Mouse (Mus musculus): ENCODE data around the gene Supt5.

Supt5 gene

GRCm38 (mm10) chr7:28353267-28353666 is 14.7 kb upstream of the Supt5 start:
- DNase-seq (ENCODE audit: low read depth, low spot score) = no peak

- no peak for DNase-seq (ENCODE audit: low read depth, low spot score)
These were observed 13.2 kb upstream of the Supt5 start for GRCm38 (mm10) chr7:28351676-28352191.

GRCm38 (mm10) chr7:28350155-28350883 is 11.8 kb upstream of the Supt5 start, which contains the start of gene Rps16:
TSS of gene Rps16 (plus strand) at chr7:28350652.
- DNase-seq (ENCODE audit: low read depth, low spot score) = peak; percentile 95

- DNase-seq (ENCODE audit: low read depth, low spot score) = no peak
These were observed 10.1 kb upstream of the Supt5 start for GRCm38 (mm10) chr7:28348601-28349000.

- no peak for DNase-seq (ENCODE audit: low read depth, low spot score)
These were observed 9.2 kb upstream of the Supt5 start for GRCm38 (mm10) chr7:28347746-28348145.

- DNase-seq (ENCODE audit: low read depth, low spot score) = peak; percentile 39
These were observed 6.1 kb upstream of the Supt5 start for GRCm38 (mm10) chr7:28344637-28345036.

GRCm38 (mm10) chr7:28341381-28341780 is 2.8 kb upstream of the Supt5 start:
- no peak for DNase-seq (ENCODE audit: low read depth, low spot score)

GRCm38 (mm10) chr7:28339213-28339917 is 819 bp upstream of the Supt5 start:
- DNase-seq (ENCODE audit: low read depth, low spot score) = no peak

GRCm38 (mm10) chr7:28335471-28335870 is 3.1 kb downstream of the Supt5 start:
- no peak for DNase-seq (ENCODE audit: low read depth, low spot score)

GRCm38 (mm10) chr7:28334534-28334933 is 4.0 kb downstream of the Supt5 start:
- no peak for DNase-seq (ENCODE audit: low read depth, low spot score)

GRCm38 (mm10) chr7:28328260-28328659 is 10.3 kb downstream of the Supt5 start:
- DNase-seq (ENCODE audit: low read depth, low spot score) = no peak

- DNase-seq (ENCODE audit: low read depth, low spot score) = no peak
These were observed 12.1 kb downstream of the Supt5 start for GRCm38 (mm10) chr7:28326457-28326856.

GRCm38 (mm10) chr7:28325293-28325692 is 13.3 kb downstream of the Supt5 start:
- no peak for DNase-seq (ENCODE audit: low read depth, low spot score)

GRCm38 (mm10) chr7:28321974-28322720 is 16.4 kb downstream of the Supt5 start:
- DNase-seq (ENCODE audit: low read depth, low spot score) = no peak

- DNase-seq (ENCODE audit: low read depth, low spot score) = no peak
These were observed 19.8 kb downstream of the Supt5 start for GRCm38 (mm10) chr7:28318714-28319113.

GRCm38 (mm10) chr7:28318036-28318435 is 20.5 kb downstream of the Supt5 start:
- no peak for DNase-seq (ENCODE audit: low read depth, low spot score)

GRCm38 (mm10) chr7:28311926-28312543 is 26.5 kb downstream of the Supt5 start, which contains the start of gene Timm50:
TSS of gene Timm50 (minus strand) at chr7:28312072.
- DNase-seq (ENCODE audit: low read depth, low spot score) = peak; percentile 93

- no peak for DNase-seq (ENCODE audit: low read depth, low spot score)
These were observed 27.2 kb downstream of the Supt5 start for GRCm38 (mm10) chr7:28311151-28311925.

GRCm38 (mm10) chr7:28309737-28310136 is 28.8 kb downstream of the Supt5 start:
- no peak for DNase-seq (ENCODE audit: low read depth, low spot score)

GRCm38 (mm10) chr7:28306216-28306615 is 32.3 kb downstream of the Supt5 start:
- DNase-seq (ENCODE audit: low read depth, low spot score) = no peak

GRCm38 (mm10) chr7:28305641-28306040 is 32.9 kb downstream of the Supt5 start:
- no peak for DNase-seq (ENCODE audit: low read depth, low spot score)
